Mouse (Mus musculus) liver, postnatal 0 days (tissue): ENCODE data around the gene Enpp7.

Experiments
- CTCF ChIP-seq: sonication (generic); IDR thresholded peaks from 2 replicates; pipeline ENCODE4 v1.5.1; 2016; ENCODE audit warnings: antibody characterized with exemption, low read depth
- EP300 ChIP-seq: IDR thresholded peaks from 2 replicates; pipeline ENCODE4 v1.6.1; 2016; ENCODE audit warnings: antibody characterized with exemption, low read depth, mild to moderate bottlenecking

- TF ChIP-seq CTCF (no peak), EP300 (no peak)
Observed at GRCm38 (mm10) chr11:119001493-119002128, 13.6 kb downstream of the Enpp7 start.
